Mouse (Mus musculus) megakaryocyte progenitor cell, adult 5-6 weeks (primary cell): ENCODE data around the gene Dhodh. TPM values are rescaled to one million over a fixed set of nuclear protein-coding genes. Genes with fewer than 3 reads are reported as not detected.
A peak's percentile ranks its signal among the peaks of the same experiment; 100 is the strongest.

ENCODE experiments used
- ATAC-seq: replicated peaks from 2 replicates; pipeline ENCODE4 v1.8.0; 2016; ENCODE audit warnings: mild to moderate bottlenecking, moderate TSS enrichment, inconsistent platforms; ENCODE audit not compliant: poor library complexity
- total RNA-seq, 2 experiments: library from RNA; stranded (forward) in 1 of 2; stranded (reverse) in 1 of 2; fragments of 157-497, 149-512 nt in 1 of 2; fragments of 200-1000 nt in 1 of 2; gene quantifications; 2 replicates each; pipeline versions ENCODE4 v1.2.3 to v1.2.4; 2015 to 2017

Dhodh gene
- 13.4 and 20.8 TPM in 2 replicates for total RNA-seq (2015)
- total RNA-seq (2017), result 24.8 and 32.4 TPM in 2 replicates

- ATAC-seq, result peak; percentile 91
These were observed at the start of gene Dhodh for GRCm38 (mm10) chr8:109608271-109609152. TSS of gene Dhodh (minus strand) at chr8:109608673.

DNA sequence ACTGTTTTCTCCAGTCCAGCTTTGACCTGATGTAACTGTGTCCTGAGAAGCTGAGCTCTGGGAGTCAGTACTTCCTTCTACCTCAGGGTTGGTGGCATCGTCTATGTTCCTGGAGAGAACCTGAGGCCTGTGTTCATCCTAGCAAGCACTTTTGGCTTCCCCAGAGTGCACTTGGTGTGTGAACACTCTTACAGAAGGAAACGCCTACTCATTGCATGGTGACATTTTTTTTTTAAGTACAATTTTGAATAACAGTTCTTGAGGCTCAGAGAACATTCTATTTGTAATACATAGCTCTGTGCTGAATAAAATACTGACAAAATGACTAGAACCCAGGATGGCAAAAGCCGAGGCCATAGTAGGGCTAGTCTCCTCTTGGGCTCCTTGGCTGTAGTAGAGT lies 48.4 kb upstream of the Dhodh start:
- ATAC-seq, result no peak

GRCm38 (mm10) chr8:109650801-109651200 lies 42.3 kb upstream of the Dhodh start:
- ATAC-seq, result no peak

- ATAC-seq, result no peak
These were observed 40.0 kb upstream of the Dhodh start for GRCm38 (mm10) chr8:109648469-109648868.

- no peak for ATAC-seq
These were observed 38.9 kb upstream of the Dhodh start for GRCm38 (mm10) chr8:109647331-109647730.

DNA sequence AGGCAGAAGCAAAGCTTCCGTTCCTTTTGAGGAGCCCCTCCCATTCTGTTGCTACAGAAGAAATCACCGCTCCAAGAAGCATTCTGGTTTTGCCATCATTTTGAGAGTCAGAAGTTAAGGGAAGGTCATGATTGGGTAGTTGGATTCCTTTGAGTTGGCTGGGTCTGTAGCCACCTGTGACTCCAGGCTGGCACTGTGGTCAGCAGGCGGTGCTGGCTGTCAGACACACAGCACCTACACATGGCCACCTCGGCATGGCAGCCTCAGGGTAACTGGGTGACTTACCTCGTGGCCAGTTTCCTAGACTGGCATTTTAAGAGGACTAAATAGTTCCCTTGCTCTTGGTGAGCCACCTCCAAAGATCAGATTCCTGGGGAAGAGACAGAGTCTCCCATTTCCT lies 32.8 kb upstream of the Dhodh start:
- ATAC-seq, result no peak

DNA sequence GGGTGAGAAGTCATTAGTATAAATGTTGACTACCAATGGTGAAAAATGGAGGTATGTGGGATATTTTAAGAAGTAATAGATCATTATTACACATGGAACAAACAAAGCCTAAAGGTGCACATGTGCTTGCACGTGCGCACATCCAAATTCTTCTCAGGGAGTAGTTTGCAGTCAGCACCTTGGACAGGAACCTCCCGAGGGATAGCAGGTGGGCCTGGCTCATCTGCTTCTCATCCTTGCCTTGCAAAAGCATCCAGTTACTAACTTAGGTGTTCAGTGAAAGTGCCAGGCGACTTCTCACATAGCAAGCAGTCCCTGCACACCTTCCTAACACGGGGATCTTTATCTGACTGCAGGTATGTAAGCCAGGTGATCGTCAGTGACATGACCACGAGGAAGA lies 31.9 kb upstream of the Dhodh start:
- ATAC-seq, result no peak

- ATAC-seq, result no peak
These were observed 30.4 kb upstream of the Dhodh start for GRCm38 (mm10) chr8:109638851-109639250.

- ATAC-seq, result no peak
These were observed 26.7 kb upstream of the Dhodh start for GRCm38 (mm10) chr8:109635146-109635545.

DNA sequence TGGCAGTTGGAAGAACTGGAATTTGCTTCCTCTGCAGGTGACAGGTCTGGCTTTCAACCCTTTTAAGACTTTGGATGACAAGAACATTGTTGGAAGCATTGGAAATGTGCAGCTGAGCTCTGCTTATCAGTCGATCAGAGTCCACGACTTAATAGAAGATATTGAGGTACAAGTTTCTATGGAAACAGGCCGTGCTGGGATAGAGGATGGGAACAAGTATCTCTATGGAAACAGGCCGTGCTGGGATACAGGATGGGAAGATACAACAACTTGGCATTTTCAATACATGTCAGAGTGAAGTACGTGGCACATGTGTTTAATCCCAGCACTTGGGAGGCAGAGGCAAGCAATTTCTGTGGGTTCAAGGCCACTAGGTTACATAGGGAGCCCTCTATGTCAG lies 24.0 kb upstream of the Dhodh start:
- no peak for ATAC-seq

- ATAC-seq, result no peak
These were observed 20.2 kb upstream of the Dhodh start for GRCm38 (mm10) chr8:109628638-109629037.

DNA sequence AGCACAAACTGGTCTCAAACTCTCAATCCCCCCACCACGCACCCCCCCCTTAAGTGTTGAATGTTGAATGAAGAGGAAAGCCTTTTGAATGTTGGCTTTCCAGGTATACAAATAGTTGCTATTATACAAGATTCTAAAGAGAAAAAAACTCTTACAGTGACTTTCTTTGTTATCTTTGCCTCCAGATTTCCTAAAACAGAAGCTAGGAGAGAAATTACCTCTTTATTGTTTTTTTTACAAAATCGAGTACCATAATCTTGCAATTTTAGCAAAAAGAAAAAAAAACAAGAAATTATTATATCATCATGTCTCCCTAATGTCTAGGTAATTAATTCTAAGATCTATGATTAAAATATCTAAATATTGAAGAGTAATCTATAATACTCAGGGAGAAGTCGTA lies 7.1 kb upstream of the Dhodh start:
- no peak for ATAC-seq

DNA sequence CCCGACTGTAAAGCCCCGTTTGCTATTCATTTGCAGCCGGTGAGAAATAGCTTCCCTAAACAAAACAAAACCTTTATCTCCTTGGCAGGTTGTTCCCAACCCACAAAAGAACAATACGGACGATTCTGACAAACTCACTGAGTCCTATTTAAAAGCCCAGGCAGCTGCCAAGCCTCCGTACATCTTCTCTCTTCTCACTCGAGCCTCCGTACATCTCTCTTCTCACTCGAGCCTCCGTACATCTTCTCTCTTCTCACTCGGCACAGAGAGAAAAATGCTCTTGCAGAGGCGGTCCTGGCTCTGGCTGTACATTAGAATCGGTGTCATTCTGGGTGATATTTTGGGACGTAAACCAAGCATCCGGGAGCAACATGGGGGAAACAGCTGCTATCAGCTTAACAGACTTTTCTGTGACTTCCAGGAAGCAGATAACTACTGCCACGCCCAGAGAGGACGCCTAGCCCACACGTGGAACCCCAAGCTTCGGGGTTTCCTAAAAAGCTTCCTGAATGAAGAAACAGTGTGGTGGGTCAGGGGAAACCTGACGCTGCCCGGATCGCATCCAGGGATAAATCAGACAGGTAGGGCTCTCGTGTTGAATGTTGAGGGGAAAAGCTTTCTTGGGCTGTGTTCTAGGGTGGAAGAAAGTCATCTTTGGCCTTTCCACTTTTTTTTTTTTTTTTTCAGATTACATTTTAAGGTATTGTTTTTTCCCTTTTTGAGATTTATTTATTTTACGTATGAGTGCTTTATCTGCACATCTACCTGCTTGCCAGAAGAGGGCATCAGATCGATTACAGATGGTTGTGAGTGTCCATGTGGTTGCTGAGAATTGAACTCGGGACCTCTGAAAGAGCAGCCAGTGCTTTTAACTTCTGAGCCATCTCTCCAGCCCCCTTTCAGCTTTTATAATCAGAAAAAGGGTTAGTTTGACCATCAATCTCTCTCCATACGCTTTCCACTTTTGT lies 6.1 kb upstream of the Dhodh start, which contains the start of gene Pkd1l3:
Gene Pkd1l3, plus strand, starts transcription at position 275 of the 968 bp plus-strand sequence.
- peak; percentile 94 for ATAC-seq

DNA sequence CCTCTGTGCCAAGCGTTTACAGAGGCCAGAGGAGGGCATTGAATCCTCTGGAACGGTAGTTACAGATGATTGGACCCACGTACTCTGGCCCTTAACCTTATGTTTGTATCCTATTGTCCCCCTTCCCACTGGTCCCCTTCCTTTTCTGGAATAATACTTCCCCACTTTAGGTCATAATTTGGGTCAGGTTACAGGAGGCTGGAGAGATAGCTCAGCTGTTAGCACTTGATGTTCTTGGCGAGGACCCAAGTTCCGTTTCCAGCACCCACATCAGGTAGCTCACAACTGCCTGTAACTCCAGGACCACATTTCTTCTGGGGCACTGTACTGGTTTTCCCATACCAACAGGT lies 655 bp upstream of the Dhodh start:
- no peak for ATAC-seq

DNA sequence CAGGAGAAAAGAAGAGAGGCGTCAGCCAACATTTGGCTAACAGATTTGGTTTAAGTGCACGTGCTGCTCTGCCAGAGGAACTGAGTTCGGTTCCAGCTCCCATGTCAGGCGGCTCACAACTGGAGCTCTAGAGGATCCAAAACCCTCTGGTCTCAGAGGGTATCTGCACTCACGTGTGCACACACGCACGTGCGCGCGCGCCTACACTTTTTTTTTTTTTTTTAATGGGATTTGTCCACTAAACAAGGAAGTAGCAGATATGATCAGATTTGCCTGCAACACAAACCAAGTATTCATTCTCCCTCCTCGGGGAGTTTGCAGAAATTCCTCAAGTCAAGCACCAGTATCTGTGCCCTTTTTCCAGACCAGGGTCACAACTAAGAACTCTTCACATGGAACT lies 823 bp downstream of the Dhodh start:
- ATAC-seq, result peak; percentile 28

DNA sequence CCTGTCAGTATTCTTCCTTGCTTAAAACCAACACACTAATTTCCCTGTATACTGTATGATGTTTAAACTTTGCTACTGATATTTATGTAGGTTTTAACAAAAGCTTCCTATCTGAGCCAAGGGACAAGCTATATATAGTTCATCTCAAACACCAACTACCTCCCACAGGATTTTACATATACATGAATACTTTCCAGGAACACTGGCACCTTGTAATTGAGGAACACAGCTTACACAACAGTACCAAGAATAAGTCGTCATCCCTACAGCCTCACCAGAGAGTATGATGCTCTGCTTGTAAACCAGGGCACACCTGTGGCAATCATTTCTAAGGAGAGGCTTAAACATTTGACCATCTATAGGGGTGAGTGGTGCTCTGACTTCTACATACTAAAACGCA lies 1.7 kb downstream of the Dhodh start:
- ATAC-seq, result no peak

DNA sequence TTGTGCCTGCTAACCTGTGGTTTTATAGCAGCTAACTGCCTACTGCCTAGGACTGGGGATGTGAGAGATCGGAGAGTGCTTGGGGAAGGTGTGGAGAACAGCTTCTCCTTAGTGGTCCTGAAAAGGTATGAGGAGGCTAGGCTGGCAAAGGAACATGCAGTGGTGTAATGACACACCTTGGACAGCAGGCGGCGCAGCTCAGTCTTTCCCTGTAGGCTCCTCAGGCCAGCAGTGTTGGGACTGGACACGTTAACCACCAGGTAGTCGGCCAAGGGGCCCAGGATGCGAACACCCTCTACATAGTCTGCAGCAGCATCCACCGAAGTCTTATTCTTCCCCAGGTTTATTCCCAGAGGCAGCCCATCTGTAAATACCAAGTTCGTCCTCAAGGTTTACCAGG lies 12.6 kb downstream of the Dhodh start:
- ATAC-seq, result peak; percentile 74

DNA sequence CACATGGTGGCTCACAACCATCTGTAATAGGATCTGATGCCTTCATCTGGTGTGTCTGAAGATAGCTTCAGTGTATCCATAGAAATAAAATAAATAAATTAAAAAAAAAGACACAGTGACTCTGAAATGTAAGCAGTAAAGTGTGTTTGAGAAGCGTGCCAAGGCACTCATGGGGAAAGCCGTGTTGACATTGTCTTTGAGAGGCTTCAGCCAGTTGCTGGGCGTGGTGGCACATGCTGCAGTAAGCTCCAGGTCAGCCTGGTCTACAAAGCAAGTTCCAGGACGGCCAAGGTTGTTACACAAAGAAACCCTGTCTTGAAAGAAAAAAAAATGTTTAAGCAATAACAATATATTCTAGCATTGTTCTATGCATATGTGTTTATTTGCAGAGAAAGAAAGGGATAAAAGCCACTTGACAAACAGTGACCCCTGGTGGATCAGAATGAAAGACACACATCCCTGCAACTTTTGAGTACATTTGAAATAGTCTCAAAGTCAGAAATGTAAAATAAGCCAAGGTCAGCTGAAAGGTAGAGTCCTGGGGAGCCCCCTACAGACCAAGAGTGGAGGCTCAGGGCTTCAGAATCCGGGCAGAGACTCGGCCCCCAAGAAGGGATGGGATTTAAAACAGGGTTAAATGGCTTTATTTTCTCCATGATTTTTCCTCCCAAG lies 15.2 kb downstream of the Dhodh start:
- ATAC-seq, result peak; percentile 80

- ATAC-seq, result peak; percentile 16; the same call in 1 of the 2 replicates
These were observed 16.3 kb downstream of the Dhodh start for GRCm38 (mm10) chr8:109592164-109592563.

GRCm38 (mm10) chr8:109591367-109591766 lies 17.1 kb downstream of the Dhodh start:
- ATAC-seq, result peak; percentile 38

DNA sequence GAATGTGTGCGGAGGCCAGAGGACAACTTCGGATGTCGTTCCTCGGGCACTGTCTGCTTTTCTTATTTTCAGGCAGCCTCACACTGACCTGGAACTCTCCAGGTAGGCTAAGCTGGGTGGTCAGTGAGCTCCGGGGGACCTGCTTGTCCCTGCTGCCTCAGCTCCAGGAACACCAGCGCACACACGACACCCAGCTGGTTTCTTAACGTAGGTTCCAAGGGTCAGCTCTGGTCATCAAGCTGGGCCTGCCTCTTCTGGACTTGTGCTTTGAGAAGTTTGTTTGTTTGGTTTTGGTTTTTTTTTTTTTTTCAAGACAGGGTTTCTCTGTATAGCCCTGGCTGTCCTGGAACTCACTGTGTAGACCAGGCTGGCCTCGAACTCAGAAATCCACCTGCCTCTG lies 17.6 kb downstream of the Dhodh start:
- ATAC-seq, result no peak
